Mouse (Mus musculus) lung, adult 2 months (tissue): ENCODE measurements around the gene Cd79a.

Experiments
- CTCF ChIP-seq: fragments of 200-500 bp; IDR thresholded peaks from 2 replicates; pipeline ENCODE4 v1.5.1; 2011; ENCODE audit warnings: mild to moderate bottlenecking, low read length, control low read depth; ENCODE audit not compliant: insufficient read depth
- POLR2A ChIP-seq: fragments of 200-500 bp; IDR thresholded peaks from 2 replicates; pipeline ENCODE4 v1.6.1; 2011; ENCODE audit warnings: low read depth, mild to moderate bottlenecking, control low read depth, low read length, borderline replicate concordance; ENCODE audit errors: extremely low read depth

DNA sequence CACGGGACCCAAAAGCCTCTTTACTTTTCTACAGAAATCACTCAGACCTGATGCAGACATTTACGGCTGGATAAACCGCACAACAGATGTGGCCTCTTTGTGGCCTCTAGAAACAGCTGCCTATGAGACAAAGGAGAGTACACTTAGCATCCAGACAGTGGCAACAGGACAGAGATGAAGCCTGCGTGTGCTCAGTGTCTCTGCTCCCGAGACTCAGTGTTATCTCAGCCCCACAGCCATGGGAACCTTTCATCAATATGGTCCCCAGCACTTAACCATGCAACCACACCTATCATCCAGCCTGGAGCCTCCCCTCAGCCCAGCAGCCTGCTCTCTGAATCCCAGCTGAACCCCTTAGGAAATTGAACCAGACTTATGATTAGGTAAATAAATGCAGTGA lies 37.9 kb upstream of the Cd79a start:
- TF ChIP-seq CTCF (no peak), POLR2A (no peak)
